Comparison of ENCODE assay signal across 27 mouse cellular contexts in the genomic region with DNA sequence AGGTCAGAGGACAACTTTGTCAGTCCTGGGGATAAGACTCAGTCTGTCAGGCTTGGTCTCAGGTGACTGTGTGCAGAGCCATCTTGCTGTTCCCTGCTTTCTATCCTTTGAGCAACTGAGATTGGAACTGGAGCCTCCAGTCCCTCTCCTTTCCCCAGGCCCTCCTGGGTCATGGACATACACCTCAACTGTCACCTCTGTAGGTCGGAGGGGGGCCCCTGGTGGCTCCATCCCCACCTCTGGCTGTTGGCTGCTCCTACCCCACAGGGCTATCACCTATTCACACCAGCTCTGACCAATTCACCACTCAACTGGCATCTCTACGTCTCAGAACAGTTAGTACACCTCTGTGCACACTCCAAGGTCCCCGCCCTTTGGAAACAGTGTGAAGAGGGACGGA. TPM values are rescaled to one million over a fixed set of nuclear protein-coding genes. Genes with fewer than 3 reads are reported as not detected.
"Had no signal": no experiment of that assay in that cellular context is flagged by ENCODE, and none has a peak within 500 bp of the region (broad histone marks: within the 10 kb centered on the region; RNA-seq: fewer than 3 reads in every experiment).

No protein-coding gene starts in this region.

- ATAC-seq: inflammation-experienced regulatory T-cells, adult 6 months; intestine, embryonic 15.5 days; intestine, postnatal 0 days; liver, embryonic 12.5 days had no signal

- H3K4me1 ChIP-seq: heart, embryonic 12.5 days; intestine, embryonic 15.5 days; liver, embryonic 12.5 days had no signal

- H3K27ac ChIP-seq: gastrocnemius, adult 2 months; heart, embryonic 10.5 days; hindbrain, embryonic 10.5 days; hindbrain, embryonic 13.5 days; hindbrain, embryonic 15.5 days; intestine, embryonic 15.5 days; left cerebral cortex, adult 2 months; limb, embryonic 13.5 days; limb, embryonic 15.5 days; liver, embryonic 12.5 days; liver, embryonic 14.5 days had no signal

- DNase-seq: gastrocnemius, adult 2 months; gastrocnemius, postnatal 10 days; gastrocnemius, postnatal 25 days; heart, adult 18-20 months; heart, postnatal 10 days; heart, postnatal 4 days; kidney, adult 18-20 months; kidney, adult 8-10 months; kidney, postnatal 10 days; kidney, postnatal 25 days; kidney, postnatal 4 days; layer of hippocampus, adult 9-11 months had no signal

- H3K9me3 ChIP-seq: heart, embryonic 10.5 days; heart, embryonic 12.5 days; hindbrain, embryonic 13.5 days; hindbrain, embryonic 15.5 days; intestine, embryonic 15.5 days; limb, embryonic 15.5 days; liver, embryonic 12.5 days had no signal

- H3K27me3 ChIP-seq: heart, embryonic 12.5 days; hindbrain, embryonic 13.5 days; hindbrain, embryonic 15.5 days; intestine, embryonic 15.5 days; limb, embryonic 13.5 days; limb, embryonic 15.5 days had no signal

- H3K36me3 ChIP-seq: heart, embryonic 12.5 days; intestine, embryonic 15.5 days; limb, embryonic 15.5 days; liver, embryonic 12.5 days had no signal

- H3K4me3 ChIP-seq: gastrocnemius, adult 2 months; heart, embryonic 10.5 days; heart, embryonic 12.5 days; hindbrain, embryonic 10.5 days; hindbrain, embryonic 13.5 days; hindbrain, embryonic 15.5 days; intestine, embryonic 15.5 days; left cerebral cortex, adult 2 months; limb, embryonic 13.5 days; limb, embryonic 15.5 days; liver, embryonic 12.5 days had no signal

RNA-seq across cellular contexts. Expression of a gene that starts 33.1 kb away (rescaled TPM):
- total RNA-seq: granulocyte monocyte progenitor cell, adult 5-6 weeks had no signal
- polyA plus RNA-seq: inflammation-experienced regulatory T-cells, adult 6 months; liver, embryonic 16.5 days had no signal
